Mouse (Mus musculus): Measurements from ENCODE around the gene Wdr31.
"Not testable (repeated sequence)": the region's sequence is repeated elsewhere in the genome, so short reads cannot be mapped to it uniquely, and the experiment has no call there.

The Wdr31 gene

DNA sequence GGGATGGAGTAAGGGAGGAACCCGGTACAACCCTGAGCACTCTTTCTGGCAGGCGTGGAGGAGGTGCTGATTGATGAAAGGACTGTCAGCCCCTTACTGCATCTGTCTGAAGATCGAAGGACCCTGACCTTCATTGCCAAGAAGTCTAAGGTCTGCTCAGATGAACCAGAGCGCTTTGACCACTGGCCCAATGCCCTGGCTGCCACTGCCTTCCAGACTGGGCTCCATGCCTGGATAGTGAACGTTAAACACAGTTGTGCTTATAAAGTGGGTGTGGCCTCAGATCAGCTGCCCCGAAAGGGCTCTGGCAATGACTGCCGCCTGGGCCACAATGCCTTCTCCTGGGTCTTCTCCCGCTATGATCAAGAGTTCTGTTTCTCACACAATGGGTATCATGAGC lies 25.2 kb upstream of the Wdr31 start:
- DNase-seq (ENCODE audit: low spot score in 2 of 2): no peak

DNA sequence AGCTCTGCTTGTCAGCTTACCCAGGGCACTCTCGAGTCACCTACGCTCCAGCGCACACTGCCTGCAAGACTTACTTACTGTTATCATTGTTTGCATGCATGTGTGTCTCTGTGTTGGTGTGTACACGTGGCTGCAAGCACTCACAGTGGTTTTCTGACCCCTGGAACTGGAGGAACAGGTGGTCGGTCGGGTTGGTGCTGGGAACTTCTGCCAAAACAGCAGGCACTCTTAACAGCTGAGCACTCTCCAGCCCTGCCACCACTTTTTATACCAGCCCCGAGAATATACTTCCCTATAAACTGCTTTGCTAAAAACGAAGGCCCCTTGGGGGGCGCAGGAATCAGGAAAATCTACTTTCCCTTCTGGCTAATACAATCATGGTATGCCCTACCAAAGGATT lies 23.5 kb upstream of the Wdr31 start:
- no peak for DNase-seq (ENCODE audit: low spot score in 2 of 2)

DNA sequence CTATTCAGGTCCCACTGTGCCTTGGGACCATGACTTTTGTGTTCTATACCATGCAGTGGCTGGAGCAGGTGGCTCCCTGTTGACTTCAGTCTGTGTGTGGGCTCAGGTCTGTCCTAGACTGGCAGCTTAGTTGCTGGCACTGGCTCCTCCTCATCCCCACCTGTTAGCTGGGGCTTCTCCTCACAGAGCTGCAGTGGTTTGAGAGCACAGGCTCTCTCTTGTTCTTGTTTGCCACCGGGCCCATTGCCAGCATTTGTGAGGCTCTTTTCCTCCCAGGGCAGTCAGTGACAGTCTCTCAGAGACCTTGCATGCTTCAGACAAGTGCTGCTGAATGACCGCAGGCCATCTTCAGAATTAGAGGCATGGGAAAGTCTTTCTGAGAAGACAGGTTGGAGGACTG lies 22.0 kb upstream of the Wdr31 start:
- no peak for DNase-seq (ENCODE audit: low spot score in 2 of 2)

DNA sequence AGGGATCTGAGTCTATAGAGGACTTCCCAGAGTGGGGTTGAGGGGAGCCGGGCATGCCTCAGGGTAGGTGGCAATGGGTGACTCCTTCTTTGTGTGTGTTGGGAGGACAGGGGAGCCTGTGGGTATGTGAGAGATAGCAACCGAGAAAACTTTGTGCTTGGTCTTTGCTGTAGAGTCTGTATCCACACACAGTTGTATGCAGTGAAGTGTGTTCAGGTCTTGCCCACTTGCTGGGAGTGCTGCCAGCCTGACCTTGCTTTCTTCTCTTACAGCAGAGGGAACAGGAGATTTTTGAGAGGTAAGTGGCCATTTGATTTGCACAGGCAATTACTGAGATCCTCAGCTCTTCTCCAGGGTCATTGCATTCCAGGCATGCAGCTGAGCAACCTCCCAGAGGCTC lies 17.2 kb upstream of the Wdr31 start:
- DNase-seq (ENCODE audit: low spot score in 2 of 2): no peak

DNA sequence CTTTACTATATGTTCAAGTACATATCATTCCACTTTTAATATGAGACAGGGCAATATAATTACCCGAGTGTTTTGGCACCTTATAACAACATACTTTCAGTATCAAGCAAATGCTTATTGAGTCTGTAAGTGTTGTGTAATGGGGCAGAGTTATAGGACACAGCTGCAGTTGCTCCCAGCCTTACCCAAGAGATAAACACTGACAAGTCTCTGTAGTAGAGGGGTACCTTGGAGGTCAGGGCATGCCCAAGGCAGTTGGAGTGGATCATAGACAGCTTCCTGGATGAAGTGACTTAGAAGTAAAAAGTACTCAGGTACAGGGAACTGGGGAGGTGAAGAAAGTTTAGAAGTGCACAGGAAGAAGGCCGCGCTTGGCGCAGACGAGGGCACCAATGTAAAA lies 16.5 kb upstream of the Wdr31 start:
- DNase-seq (ENCODE audit: low spot score in 2 of 2): no peak

DNA sequence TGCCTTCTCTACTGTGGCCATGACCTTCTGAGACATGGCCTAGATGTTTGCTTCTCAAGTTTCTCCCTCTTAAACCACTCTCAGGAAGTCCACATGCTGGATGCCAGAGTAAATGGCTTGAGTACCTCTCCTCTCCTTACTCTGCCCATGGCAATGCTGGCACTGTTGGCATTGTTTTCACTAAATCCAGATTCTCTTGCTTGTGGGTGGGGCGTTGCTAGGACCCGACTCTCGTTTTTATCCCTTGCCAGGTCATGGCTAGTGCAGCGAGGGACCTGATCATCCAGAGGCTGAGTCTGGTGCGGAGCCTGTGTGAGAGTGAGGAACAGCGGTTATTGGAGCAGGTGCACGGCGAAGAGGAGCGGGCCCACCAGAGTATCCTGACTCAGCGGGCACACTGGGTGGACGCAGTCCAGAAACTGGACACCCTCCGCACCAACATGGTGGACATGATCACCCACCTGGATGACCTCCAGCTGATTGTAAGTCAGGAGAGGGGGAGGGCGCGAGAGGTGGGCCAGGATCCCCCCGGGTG lies 15.5 kb upstream of the Wdr31 start:
- no peak for DNase-seq (ENCODE audit: low spot score in 2 of 2)

DNA sequence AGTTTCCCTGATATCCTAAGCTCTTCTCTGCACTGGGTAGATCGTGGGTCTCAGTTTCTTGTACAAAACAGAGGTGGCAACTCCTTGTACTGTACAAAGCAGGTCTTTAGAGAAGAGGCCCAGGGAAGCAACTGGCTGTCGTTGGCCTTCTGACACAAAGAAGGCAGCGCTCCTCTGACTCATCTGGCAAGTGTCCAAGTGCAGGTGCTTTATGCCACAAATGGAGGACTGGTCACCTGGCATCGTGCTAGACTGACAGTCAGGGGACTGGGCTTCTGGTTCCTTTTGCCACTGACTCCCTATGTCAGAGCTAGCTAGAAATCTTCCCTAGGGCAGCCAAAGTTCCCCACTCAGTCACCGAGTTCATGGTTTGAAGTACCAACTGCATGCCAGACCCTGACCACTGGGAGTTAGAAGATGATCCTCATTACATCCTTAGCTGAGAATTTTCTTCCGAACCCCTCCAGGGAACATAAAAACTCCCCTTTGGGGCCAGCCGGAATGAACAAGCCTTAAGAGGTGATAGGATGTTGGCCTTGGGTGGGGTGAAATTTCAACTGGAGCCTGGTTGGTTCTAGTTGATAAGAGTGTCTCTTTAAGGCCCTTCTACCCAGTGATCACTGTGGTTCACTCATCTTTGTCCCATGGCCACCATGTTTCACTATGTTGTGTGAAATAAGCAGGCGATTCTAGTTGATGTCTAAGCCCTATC lies 14.9 kb upstream of the Wdr31 start:
- DNase-seq (ENCODE audit: low spot score in 2 of 2): no peak

DNA sequence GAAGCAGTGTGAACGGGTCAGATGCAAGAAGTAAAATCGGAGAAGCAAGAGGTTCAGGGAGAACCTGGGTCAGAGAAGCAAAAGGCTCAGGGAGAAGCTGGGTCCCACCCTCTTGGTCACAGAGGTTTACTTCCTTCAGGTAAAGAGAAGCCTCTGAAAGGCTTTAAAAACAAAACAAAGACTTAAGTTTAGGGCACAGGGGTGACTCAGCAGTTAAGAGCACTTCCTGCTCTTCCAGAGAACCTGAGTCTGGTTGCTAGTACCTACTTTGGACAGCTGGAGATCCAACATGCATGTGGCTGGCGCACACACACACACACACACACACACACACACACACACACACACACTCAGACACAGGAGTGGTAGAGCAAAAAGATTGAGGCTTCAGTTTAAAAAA lies 14.2 kb upstream of the Wdr31 start:
- DNase-seq (ENCODE audit: low spot score in 2 of 2): no peak

DNA sequence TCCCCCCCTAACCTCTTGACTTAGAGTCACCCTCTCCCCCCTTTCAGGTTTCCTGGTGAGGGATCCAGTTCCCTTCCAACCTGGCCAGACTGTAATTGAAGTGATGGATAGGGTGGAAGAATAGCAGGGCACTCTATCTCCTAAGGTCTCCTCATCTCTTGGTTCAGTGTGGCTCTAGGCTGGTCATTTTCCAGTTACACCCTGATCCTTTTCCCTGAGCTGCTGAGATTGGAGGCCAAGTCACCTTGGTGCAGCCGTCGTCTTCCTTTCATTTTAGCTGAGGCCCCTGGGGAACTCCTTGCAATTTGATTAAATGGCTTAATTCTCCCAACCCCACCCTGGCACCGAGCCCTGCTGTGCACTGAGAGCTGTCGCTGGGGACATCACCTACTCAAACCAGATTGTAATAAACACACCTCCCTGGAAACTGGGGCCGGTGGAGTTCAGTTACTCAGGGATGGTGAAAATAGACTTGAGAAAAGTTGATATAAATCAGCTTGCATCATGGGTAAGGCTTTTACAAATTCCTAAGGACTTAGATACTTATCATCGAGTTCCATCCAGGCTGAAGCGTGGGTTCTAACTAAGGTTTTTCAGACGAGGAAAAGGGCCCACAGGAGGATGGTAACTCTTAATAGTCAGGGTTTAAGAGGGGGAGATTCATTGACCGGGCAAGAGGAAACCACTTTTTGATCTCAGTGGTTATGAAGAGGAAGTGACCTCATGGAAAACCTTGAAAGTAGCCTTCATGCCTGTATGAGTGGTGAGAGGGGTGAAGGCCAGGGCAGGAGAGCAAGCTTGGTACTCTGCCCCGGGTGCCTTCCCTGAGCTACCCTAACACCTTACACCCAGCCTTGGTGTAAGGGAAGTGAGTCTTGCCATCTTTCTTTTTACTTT lies 10.3 kb upstream of the Wdr31 start:
- no peak for DNase-seq (ENCODE audit: low spot score in 2 of 2)

DNA sequence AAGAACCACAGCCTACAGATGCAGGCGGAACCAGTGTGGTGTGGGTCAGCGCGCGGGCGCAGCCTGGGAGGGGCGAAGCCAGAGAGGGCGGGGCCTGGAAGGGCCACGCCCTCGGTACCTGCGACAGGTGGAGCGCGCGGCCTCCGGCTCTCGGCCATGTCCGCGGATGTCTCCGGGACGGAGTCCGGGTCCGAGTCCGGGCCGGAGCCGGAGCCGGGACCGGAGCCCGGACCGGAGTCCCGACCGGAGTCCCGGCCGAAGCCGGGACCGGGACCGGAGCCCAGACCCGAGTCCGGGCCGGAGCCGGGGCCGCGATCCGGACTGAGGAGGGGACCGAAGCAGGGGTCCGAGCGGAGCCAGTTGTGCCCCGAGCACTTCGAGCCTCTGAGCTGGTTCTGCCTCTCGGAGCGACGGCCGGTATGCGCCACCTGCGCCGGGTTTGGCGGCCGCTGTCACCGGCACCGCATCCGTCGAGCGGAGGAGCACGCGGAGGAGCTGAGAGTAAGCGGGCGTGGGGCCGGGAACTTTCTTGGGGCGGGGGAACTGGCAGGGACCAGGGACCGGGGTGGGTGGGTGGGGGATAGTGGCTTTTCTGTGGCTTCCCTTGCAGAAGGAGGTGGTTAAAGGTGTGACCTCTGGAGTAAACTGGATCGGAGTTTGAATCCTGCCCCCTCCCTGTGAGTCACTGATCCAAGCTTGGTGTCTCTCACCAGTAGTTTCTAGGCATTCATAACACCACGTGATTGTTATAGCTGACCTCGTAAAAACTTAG lies 9.4 kb upstream of the Wdr31 start, which contains the start of gene Bspry:
Bspry (plus strand) TSS at position 117 of the 772 bp plus-strand sequence.
- no peak for DNase-seq (ENCODE audit: low spot score in 2 of 2)

DNA sequence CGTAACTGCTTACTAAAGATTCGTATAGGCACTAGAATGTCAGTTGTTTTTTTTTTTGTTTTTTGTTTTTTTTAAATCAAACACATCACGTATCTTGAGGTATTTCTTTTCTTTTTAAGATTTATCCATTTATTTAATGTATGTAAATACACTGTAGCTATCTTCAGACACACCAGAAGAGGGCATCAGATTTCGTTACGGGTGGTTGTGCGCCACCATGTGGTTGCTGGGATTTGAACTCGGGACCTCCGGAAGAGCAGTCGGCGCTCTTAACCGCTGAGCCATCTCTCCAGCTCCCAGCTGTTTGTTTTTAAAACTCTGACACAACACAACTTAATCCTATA lies 8.9 kb upstream of the Wdr31 start:
- DNase-seq (ENCODE audit: low spot score in 2 of 2): not testable (repeated sequence)

DNA sequence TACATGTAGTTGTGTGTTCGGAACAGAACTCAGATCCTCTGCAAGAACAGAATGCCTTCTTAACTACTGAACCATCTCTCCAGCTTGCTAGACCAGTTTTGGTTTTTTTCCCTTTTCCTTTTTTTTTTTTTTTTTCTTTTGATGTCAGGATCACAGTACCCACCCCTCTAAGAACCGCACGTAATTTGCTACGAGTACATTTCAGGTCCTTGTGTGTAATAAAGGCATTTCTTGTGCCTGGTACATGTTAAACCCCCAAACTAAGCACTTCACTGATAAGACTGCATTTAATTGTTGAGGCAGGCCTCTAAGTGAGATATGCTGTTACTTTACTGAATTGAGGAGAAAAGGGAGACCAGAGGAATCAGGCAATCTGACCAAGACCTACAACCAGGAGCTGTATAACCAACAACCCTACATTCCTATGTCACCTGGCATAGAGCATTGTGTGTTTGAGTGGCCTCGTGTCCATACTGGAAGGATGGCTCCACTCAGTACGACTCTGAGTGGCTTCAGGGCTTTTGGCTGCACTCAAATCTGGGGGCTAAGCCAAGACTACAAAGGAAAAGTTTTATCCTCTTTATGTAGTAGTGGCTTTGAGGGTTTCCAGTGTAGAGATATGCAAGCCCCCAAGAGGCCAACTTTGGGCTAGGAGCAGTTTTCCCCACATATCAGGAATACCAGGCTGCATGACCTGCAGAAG lies 7.0 kb upstream of the Wdr31 start:
- no peak for DNase-seq (ENCODE audit: low spot score in 2 of 2)

DNA sequence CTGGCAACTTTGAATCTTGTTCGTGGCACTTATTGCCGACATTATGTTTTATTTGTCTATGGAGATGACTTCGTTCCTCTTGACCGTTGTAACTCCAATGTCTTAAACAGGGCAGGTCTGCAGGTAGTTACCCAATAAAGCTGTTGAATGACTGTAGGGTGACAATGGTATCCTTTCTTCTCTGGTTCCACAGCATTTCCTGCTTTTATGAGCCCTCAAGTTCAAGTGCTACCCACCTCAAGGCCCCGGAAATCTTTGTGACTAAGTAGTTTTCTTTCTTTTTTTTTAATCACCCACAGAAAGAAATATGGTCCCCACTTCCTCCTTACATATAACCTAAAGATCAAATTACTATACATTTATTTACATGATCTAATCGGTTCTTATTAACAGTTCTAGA lies 5.1 kb upstream of the Wdr31 start:
- no peak for DNase-seq (ENCODE audit: low spot score in 2 of 2)

DNA sequence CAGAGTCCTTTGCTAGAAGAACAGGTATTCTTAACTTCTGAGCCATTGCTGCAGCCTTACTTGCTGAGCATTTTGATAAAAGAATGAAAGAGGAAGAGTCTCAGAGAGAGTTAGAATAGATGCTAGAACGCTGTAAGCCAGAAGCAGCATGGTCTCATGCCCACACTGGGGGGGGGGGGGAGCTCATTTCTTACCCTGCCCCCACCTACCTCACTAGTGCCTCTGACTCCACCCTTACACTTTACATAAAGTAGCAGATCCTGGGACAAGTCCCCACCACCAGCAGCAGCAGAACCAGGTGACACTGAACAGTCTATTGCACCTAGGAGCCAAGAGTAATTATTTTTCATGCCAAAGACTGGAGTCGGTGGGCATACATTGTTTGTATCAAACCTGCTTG lies 4.4 kb upstream of the Wdr31 start:
- DNase-seq (ENCODE audit: low spot score in 2 of 2): no peak

DNA sequence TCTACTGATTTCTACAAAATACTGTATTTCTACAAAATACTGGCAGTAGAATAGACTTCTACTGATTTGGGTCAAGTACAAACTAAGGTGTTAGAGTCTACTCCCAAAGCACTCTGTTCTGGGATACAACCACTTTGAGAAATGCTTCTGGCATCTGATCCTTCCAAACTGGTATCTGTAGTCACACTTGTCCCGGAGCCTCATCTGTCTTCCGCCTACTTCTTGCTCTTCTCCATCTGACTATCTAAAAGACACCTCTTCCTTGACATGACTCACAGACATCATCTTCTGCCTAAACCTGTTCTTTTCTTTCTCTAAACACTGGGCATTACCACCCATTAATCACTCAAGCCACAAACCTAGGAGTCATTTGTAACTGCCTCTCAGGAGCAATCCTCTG lies 1.4 kb upstream of the Wdr31 start:
- DNase-seq (ENCODE audit: low spot score in 2 of 2): peak; percentile 22 to 27

DNA sequence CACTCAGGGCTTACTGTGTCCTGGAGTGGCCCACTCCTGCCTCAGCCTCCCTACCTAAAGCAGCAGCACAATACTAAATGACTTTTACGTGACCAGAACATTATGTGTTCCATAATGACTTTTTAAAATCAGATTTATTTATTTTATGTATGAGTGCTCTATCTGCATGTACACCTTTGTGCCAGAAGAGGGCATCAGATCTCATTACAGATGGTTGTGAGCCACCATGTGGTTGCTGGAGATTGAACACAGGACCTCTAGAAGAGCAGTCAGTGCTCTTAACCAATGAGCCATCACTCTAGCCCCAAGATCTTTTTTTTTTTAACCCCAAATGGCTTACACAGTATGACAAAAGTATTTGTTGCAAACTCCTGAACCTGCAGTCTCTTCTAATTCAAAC lies 2.5 kb downstream of the Wdr31 start:
- DNase-seq (ENCODE audit: low spot score in 2 of 2): no peak

DNA sequence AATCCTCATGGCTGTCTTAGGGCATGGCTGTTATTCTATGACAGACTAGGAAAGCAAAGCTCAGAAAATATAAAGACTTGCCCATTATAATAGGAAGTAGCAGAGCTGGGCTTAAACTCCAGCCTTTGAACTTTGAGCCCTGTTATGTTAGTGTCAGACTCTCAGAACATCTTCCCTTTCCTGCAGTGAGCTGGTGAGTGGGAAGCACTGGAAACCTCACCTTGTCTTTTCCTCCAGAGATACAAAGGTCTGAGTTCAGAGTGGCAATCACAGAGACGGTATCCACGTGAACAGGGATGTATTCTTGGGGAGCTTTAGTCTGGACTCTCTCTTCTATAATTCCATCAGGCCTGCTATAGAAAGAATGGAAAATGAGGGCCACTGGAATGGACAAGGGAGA lies 7.6 kb downstream of the Wdr31 start:
- DNase-seq (ENCODE audit: low spot score in 2 of 2): no peak

DNA sequence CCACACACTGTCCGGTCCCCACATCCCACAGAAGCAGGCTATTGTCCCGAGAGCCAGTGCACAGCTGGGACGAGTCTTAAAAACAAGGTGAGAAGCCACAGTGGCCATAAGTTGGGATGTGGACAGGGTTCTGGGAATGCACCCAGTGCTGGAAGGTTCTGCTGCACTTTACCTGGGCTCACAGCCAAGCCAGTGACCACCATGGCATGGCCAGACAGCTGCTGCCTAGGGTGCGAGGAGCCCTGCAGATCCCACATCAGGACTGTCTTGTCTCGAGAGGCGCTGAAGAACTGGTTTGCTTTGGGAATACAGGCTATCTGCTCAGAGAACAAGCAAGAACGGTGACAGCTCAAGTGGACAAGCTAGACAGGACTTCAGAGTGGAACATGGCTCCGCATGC lies 10.3 kb downstream of the Wdr31 start:
- no peak for DNase-seq (ENCODE audit: low spot score in 2 of 2)

DNA sequence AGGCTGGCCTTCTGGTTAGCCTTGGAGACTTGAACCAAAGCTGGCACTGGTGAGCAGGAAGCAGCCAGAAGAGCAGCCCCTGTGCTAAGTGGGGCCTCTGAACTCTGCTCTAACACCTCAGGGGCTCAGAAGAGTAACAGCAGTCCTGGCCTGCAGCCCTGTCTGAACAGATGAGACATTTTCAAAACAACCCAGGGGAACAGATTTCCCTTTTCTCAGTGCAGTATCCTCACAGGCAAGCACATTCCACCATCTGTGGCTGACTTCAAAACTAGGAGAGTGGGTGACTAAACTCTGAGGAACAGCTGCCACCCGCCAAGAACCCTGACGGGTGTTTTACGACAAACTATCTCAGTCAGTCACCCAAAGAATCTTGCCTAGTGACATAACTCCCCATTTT lies 11.6 kb downstream of the Wdr31 start:
- peak; percentile 57 to 65 for DNase-seq (ENCODE audit: low spot score in 2 of 2)

DNA sequence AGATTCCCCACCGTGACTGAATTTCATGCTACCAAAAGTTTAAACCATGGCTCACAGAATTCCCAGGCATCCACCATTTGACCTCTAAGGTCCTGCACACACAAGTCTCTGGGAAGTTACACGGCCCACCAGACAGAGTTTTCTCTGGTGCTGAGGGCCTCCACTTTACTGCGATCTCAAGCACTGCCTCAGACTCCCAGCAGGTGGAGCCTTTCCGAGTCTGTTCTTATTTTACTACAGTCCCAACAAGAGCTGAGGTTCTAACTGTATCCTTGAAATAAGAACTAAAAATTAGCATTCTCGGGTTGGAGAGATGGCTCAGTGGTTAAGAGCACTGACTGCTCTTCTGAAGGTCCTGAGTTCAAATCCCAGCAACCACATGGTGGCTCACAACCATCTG lies 15.7 kb downstream of the Wdr31 start:
- DNase-seq (ENCODE audit: low spot score in 2 of 2): peak; percentile 44 to 50

DNA sequence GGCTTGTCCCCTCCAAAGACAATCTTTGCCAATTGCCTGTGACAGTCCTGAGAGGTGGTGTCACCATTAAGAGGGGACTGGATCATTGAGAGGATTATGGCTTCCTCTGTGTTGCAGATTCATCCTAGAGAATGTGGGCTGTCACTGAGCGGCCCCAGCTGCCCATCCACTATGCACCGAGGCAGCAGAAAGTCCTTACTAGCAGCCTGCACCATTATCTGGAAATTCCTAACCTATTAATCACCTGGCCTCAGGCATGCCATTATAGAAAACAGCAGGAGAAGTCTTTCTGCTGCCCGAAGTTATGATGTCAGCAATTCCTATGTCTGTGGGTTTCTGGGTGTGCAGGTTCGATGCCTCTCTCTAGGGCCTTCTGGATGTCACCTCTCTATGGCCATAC lies 29.7 kb downstream of the Wdr31 start:
- no peak for DNase-seq (ENCODE audit: low spot score in 2 of 2)

DNA sequence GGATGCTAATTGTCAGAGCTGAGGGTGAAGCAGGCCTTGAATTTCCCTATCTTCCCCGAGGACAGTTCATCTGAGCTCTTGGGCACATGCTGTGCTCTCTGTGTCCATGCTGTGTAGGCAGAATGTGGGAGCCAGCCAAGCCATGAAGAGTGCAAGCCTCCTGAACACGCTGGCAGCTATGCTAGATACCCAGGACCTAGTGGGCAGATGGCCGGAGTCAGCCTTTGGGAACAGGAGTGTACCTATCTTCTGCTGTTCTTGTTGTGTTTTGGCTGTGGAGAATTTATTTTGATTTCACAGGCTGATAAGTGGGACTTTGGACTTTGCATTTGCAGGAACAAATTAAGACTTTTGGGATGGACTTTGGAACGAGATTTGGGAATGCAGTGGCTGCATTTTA lies 30.2 kb downstream of the Wdr31 start:
- no peak for DNase-seq (ENCODE audit: low spot score in 2 of 2)
